Mouse (Mus musculus) urinary bladder, postnatal 36 days (tissue): ENCODE results near the gene Foxn3.

Experiments used
- DNase-seq, 2 experiments: peaks; one replicate each; pipeline ENCODE4 v3.0.0; 2022; ENCODE audit warnings: low spot score in 2 of 2, mixed read lengths in 1 of 2

The Foxn3 gene

DNA sequence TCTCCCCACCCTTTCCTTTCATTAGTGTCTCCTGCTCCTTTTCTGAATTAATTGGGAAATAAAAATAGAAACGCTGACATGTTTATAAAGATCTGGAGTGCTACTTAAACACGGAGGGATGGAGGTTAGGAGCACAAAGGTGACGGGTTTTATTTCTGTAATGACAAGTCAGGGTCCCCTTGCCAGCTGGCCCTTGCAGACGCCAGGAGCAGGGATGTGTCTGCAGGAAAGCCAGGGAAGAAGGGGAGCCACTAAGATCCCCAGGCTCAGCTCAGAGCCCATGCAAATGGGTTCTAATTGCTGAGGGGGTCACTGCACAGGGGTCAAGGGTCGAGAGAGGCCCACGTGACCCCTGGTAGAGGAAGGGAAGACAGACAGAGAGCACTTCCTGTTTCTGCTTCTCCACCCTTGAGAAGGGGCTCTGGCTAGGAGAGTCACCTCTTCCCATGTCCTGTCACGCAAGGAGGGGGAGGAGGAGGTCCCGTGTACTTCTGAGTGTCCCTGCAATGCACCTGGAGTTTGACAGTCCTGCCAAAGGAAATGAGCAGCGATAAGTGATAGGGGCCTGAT is 36.7 kb downstream of the Foxn3 start:
- DNase-seq = peak in 1 of 2 experiments; percentile 8

- no peak for DNase-seq
Measured at GRCm38 (mm10) chr12:99522882-99523281, 40.5 kb downstream of the Foxn3 start.

DNA sequence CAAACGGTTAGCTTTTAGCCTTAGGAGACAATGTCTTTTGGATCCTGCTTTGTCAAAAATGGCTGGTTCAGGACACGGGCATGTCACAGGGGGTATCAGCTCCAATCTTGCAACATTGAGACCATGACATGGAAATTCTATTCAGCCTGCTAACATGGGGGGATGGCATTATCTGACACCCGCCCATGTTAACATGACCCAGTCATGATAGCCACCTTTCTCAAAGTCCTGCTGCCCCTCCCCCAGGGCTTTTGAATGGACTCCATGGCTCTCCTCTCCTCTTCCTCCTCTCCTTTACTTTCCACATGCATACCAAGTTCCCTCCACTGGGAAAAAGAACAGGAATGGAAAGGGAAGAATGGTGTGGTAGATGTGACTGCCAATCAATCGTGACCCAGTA is 43.5 kb downstream of the Foxn3 start:
- no peak for DNase-seq

DNA sequence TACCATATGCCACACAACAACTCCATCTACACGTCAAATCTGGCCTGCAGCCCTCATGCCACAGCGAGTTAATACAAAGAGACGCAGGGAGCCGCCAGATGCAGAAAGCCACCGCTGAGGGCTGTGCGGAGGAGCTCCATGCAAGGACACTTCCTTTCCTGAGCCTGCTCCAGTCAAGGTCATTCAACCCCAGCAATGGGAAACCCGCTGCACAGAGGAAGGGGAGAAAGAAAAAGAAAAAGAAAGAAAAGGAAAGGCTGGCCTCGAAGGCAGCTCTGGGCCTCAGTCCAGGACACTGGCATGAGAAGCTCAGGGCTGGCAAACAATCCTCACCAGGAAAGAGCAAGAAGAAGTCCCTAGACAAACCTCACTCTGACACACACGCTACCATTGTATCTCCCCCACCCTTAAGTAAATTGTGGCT is 44.2 kb downstream of the Foxn3 start:
- DNase-seq = no peak

GRCm38 (mm10) chr12:99518640-99519039 is 44.7 kb downstream of the Foxn3 start:
- DNase-seq = no peak

GRCm38 (mm10) chr12:99518126-99518525 is 45.3 kb downstream of the Foxn3 start:
- no peak for DNase-seq

- no peak for DNase-seq
Measured at GRCm38 (mm10) chr12:99517296-99517695, 46.1 kb downstream of the Foxn3 start.

DNA sequence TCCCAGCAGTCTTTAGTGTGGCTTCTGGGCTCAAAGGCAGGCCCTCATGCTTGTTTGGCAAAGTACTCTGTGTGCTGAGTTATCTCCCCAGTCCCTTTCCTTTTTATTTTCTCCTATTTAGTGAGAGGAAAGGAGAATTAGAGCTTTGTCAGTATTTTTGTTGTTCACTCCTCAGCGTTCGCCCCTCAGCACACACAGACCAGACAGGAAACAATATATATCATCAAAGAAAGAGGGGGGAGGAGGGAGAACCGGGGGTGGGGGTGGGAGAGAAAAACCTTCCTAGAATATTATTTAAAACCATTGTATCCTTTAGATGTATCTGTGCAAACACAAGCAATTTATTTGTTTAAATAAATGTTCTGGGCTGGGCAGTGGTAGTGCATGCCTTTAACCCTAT is 47.9 kb downstream of the Foxn3 start:
- DNase-seq = no peak

- no peak for DNase-seq
Measured at GRCm38 (mm10) chr12:99511644-99512043, 51.7 kb downstream of the Foxn3 start.

GRCm38 (mm10) chr12:99510759-99511158 is 52.6 kb downstream of the Foxn3 start:
- no peak for DNase-seq

DNA sequence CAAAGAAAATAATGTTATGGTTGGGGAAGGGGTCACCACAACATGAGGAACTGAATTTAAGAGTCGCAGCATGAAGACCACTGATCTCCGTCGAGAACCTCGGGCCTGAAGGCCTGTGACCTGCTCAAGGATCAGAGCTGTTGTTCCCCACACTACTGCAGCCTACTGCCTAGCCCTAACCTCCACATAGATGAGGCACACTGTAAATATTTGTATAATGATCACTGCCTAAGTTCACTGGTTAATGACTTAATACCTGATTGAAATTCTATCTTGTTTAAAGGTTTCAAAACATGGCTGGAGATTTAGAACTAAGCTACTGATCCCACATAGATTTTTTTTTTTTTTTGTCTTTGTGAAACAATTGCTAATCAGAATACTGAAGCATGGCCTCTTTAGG is 61.2 kb downstream of the Foxn3 start:
- DNase-seq = no peak

- no peak for DNase-seq
Measured at GRCm38 (mm10) chr12:99498978-99499694, 64.2 kb downstream of the Foxn3 start.

DNA sequence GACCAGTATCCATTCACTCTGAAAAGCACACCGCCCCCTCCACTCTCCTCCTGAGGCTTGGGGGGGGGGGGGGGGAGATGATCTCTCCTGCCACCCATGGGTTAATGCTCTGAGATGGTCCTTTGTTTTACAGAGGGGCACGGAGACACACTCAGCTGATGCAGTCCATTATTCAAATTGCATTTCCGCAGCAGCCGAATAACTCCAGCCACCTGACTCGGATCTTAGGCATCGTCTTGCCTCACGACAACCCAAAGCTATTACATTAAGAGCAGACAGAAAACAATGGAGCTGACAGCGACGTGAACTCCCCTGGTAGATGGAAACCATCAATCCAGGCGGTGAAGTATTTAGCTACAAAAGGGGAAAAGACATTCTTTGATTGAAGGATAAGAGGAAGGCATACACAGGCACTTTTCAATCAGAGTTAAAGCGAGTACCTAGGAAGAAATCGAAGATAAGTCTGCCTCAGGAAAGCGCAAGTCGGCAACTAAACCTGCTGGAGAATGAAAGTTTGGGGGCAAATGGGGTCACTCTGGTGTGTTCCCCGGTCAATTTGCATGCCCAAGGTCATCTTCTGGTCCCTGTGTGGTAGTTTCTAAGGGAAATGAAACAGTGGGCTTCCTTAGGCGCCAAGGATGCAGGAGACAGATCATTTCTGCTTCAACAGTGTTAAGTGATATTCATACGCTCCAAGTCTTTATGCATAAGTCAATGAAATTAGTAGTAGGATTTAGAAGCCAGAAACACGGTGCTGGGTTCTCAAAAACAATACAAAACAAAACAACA is 65.0 kb downstream of the Foxn3 start:
- DNase-seq = no peak

DNA sequence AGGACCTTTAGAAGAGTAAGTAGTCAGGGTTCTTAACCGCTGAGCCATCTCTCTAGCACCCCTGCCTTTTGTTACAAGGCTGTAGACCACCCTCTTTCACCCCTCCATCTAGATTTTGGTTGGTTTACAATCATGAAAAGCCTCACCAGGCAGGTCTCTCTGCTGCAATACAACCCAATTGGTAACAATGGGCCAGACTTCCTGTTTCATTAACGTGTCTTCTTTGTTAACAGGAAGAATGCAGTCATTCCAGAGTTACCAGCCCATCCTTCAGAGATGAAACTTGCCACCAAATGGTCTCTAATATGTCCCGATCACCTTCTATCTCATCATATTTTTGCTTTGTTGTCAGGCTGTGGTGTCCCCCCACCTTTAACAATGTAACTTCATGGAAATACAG is 66.4 kb downstream of the Foxn3 start:
- no peak for DNase-seq

DNA sequence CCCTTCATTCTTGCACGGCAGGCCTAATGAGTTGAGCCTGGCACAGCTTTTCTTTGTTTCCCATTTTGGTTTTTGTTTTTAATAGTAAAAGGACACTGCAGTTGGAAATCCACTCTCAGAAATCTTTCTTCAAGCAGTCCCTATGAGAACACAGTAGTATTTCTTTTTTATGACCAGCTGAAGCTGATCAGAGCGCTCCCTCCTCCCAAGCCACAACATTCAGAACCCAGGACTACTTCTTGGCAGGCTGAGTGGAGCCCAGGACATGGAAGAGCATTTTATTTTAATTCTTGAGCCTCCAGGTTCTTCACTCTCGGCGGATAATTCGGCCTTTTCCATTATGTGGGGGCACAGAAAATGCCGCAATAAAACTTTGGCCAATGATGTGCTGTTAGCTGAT is 73.2 kb downstream of the Foxn3 start:
- DNase-seq = no peak

- DNase-seq = no peak
Measured at GRCm38 (mm10) chr12:99489001-99489592, 74.3 kb downstream of the Foxn3 start.

- no peak for DNase-seq
Measured at GRCm38 (mm10) chr12:99480372-99480771, 83.0 kb downstream of the Foxn3 start.

GRCm38 (mm10) chr12:99474176-99474575 is 89.2 kb downstream of the Foxn3 start:
- no peak for DNase-seq

DNA sequence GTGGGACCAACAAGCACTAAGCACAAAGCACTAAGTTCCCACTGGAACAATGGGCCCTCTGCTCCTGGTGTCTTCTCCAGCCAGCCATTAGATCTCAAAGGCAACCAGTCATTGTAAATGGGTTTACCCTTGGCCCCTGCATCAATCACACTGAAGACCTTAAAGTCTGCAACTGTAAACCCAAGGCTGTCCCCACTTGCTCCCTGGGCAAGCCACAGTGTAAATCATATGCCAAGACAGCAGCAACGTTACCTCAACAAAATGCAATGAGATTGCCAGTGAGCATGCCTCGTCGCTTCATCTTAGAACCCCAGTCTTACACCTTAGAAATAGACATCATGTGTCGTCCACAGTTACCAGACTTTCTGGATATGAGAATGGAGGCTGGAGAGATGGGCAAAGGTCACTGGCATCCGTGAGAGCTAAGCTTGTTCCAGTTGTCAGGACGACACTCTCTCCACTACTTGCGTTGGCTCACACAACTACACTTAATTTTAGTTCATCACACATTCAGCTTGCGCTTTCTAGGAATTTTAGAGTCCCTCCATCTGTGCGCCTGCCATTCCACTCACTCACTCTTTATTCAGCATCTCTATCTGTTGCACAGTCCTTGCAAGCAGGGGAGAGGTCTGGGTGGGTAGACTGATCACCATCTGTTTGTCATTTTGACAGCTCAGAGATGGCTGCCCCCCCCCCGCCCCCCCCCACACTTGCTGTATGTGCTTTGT is 89.8 kb downstream of the Foxn3 start:
- DNase-seq = no peak

DNA sequence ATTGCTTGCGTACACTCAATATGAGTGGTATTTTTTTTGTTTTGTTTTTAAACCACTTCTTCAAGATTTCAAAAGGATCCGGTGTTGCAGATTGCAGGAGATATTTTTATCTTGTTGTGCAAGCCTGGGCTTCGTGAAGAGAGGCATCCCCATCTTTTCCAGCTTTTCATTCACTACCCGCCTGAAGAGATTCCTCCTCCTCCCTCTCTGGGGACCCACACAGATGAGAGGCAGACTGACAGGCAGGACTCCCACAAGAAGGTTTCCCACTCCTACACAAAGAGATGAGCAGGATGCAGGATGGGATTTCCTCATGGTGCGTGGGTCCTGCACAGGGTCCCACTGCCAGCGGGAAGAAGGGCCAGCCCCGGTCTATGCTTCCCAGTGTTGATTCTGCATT is 92.0 kb downstream of the Foxn3 start:
- no peak for DNase-seq

DNA sequence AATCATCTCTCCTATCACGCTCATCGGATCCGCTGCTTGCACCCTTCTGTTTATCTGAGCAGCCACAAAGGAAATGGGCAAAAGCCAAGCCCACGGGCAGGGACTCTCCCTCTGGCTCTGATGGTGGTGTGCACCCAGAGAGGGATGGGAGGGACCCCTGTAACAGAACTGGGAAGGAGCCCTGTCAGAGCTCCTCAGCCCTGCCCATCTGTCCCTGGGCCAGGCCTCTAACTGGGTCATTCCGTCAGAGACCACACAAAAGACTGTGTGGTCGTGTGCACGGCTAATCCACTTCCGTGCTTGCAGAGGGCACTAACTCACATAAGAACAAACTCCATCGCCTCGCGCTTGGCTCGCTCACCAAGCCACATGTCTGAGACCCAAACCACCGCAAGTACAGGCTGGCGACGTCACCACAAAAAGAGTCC is 95.5 kb downstream of the Foxn3 start:
- DNase-seq = no peak
